Mouse (Mus musculus) bone marrow macrophage, adult 2 months (primary cell): Measurements from ENCODE around the gene Cuzd1. TPM values are rescaled to one million over a fixed set of nuclear protein-coding genes. Genes with fewer than 3 reads are reported as not detected.

ENCODE experiments used
- H3K27ac ChIP-seq: 2 replicates; pipeline ENCODE4 v1.5.1; 2012; ENCODE audit warnings: low read depth, low read length; ENCODE audit not compliant: insufficient read depth
- H3K4me1 ChIP-seq: 2 replicates; pipeline ENCODE4 v1.6.1; 2012; ENCODE audit warnings: low read length; ENCODE audit not compliant: control insufficient read depth, insufficient read depth
- H3K4me3 ChIP-seq: 2 replicates; pipeline ENCODE4 v1.5.1; 2012; ENCODE audit warnings: mild to moderate bottlenecking, low read length, moderate library complexity; ENCODE audit not compliant: insufficient read depth
- CTCF ChIP-seq: IDR thresholded peaks from 2 replicates; pipeline ENCODE4 v1.5.1; 2012; ENCODE audit warnings: low read depth, mild to moderate bottlenecking, low read length, moderate library complexity
- POLR2A ChIP-seq: IDR thresholded peaks from 2 replicates; pipeline ENCODE4 v1.6.1; 2012; ENCODE audit warnings: mild to moderate bottlenecking, low read depth, low read length, borderline replicate concordance
- polyA plus RNA-seq: library from polyadenylated mRNA; stranded (reverse); fragments of >200 nt; gene quantifications from 2 replicates; pipeline ENCODE4 v1.2.4, GENCODE M21; 2012; ENCODE audit not compliant: missing spikeins, insufficient read depth, insufficient read length

Gene Cuzd1
- polyA plus RNA-seq, 1 experiment: not detected

GRCm38 (mm10) chr7:131264251-131264650 lies 57.8 kb downstream of the Cuzd1 start:
- H3K4me1 ChIP-seq: no peaks in the 10 kb centered on the region
- no peak for TF ChIP-seq CTCF

GRCm38 (mm10) chr7:131260946-131261345 lies 61.1 kb downstream of the Cuzd1 start:
- no peak overlapping the region for H3K4me3 ChIP-seq
- H3K4me1 ChIP-seq: no peaks in the 10 kb centered on the region
- TF ChIP-seq CTCF (no peak), POLR2A (no peak)
- H3K27ac ChIP-seq: no peak overlapping the region

More at GRCm38 (mm10) chr7:131264251-131264650, 57.8 kb downstream of the Cuzd1 start:
- Histone ChIP-seq H3K4me3 (no peak overlapping the region), H3K27ac (no peak overlapping the region)

Other genes starting within 250 kb of the Cuzd1 start
- gene 4933402N03Rik, start 176.0 kb downstream of the Cuzd1 start, polyA plus RNA-seq: not detected in 2 replicates
- not detected in 2 replicates for gene 5430419D17Rik, start 147.9 kb downstream of the Cuzd1 start, polyA plus RNA-seq
- not detected in 2 replicates for gene Fam24b, start 7.2 kb upstream of the Cuzd1 start, polyA plus RNA-seq
- not detected in 2 replicates for gene Fam24a, start 11.6 kb upstream of the Cuzd1 start, polyA plus RNA-seq
- 8.2 and 9.4 TPM in 2 replicates for gene 2310057M21Rik, start 40.5 kb upstream of the Cuzd1 start, polyA plus RNA-seq
- gene Pstk, start 48.8 kb upstream of the Cuzd1 start, polyA plus RNA-seq: 19.7 and 22.4 TPM in 2 replicates
- 17.3 and 20.7 TPM in 2 replicates for gene Ikzf5, start 88.2 kb upstream of the Cuzd1 start, polyA plus RNA-seq
- gene Acadsb, start 88.3 kb upstream of the Cuzd1 start, polyA plus RNA-seq: 54.9 and 61.0 TPM in 2 replicates
- gene Hmx3, start 220.6 kb upstream of the Cuzd1 start, polyA plus RNA-seq: not detected in 2 replicates
- gene Hmx2, start 226.5 kb upstream of the Cuzd1 start, polyA plus RNA-seq: not detected in 2 replicates
- 80.4 and 88.3 TPM in 2 replicates for gene Bub3, start 237.9 kb upstream of the Cuzd1 start, polyA plus RNA-seq